Mouse (Mus musculus) limb, embryonic 12.5 days (tissue): Measurements from ENCODE around the gene Actl6b. TPM values are rescaled to one million over a fixed set of nuclear protein-coding genes. Genes with fewer than 3 reads are reported as not detected.

Source experiments
- ATAC-seq: fragments of 200-750 bp; cut with Nextera tagmentation; 2 replicates; pipeline ENCODE4 v1.8.0; 2017; ENCODE audit warnings: low read depth, moderate TSS enrichment; ENCODE audit not compliant: insufficient number of reproducible peaks, insufficient read depth, low FRiP score, low TSS enrichment
- H3K27ac ChIP-seq: fragments of 300-500 bp; sonication (generic); 2 replicates; pipeline ENCODE4 v1.5.1; 2016; ENCODE audit warnings: mild to moderate bottlenecking, moderate library complexity
- H3K27me3 ChIP-seq: fragments of 300-500 bp; sonication (generic); 2 replicates; pipeline ENCODE4 v1.6.1; 2016; ENCODE audit warnings: mild to moderate bottlenecking, moderate library complexity
- H3K36me3 ChIP-seq: fragments of 300-500 bp; sonication (generic); 2 replicates; pipeline ENCODE4 v1.6.1; 2016; ENCODE audit warnings: mild to moderate bottlenecking, moderate library complexity
- H3K4me1 ChIP-seq: fragments of 300-500 bp; sonication (generic); replicated peaks from 2 replicates; pipeline ENCODE4 v1.6.1; 2016
- H3K4me2 ChIP-seq: fragments of 300-500 bp; sonication (generic); 2 replicates; pipeline ENCODE4 v1.6.1; 2016; ENCODE audit warnings: mild to moderate bottlenecking, moderate library complexity
- H3K4me3 ChIP-seq: fragments of 300-500 bp; sonication (generic); replicated peaks from 2 replicates; pipeline ENCODE4 v1.5.1; 2016; ENCODE audit warnings: mild to moderate bottlenecking
- H3K9ac ChIP-seq: fragments of 300-500 bp; sonication (generic); replicated peaks from 2 replicates; pipeline ENCODE4 v1.6.1; 2016; ENCODE audit warnings: mild to moderate bottlenecking, moderate library complexity
- H3K9me3 ChIP-seq: fragments of 300-500 bp; sonication (generic); 2 replicates; pipeline ENCODE4 v1.6.1; 2016; ENCODE audit warnings: mild to moderate bottlenecking, moderate library complexity
- WGBS: fragments of 180-500 bp; shearing (Covaris S2); methylation state at CpG from one replicate; pipeline ENCODE4 v1.1.7; 2016; 5-methylcytosine and 5-hydroxymethylcytosine counted together
- polyA plus RNA-seq: library from polyadenylated mRNA; unstranded; fragments of >200 nt; fragmentation: Nextera tagmentation; extraction: Ambion mirVana; gene quantifications from 2 replicates; pipeline ENCODE4 v1.2.1, GENCODE M21; 2016

Actl6b gene
- polyA plus RNA-seq, 1 experiment from 2014 or later, result 0.68 TPM

DNA sequence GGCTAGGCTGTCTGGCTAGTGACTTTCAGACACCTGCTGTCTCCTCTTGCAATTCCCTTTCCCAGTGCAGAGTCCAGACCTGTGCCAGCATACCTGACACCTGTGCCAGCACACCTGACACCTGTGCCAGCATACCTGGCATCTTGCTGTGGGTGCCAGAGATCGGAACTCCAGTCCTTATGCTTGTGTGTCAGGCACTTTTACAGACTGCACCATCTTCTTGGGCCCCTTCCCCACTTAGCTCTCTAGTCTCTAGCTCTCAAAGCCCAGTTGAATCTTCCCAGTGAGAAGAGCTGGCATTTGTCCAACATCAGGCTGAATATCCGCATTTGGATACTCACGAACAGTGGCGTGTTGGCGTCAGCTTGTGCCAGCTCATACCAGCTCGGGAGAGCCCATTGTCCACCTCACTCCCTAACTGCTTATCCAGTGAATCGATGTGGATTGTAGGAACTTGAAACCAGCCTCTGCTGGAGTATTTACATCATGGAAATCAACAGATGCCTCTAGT, 14.0 kb upstream of the Actl6b start:
- 79% methylated on average over 7 of the region's 7 CpGs for WGBS
- ATAC-seq, result no peak

DNA sequence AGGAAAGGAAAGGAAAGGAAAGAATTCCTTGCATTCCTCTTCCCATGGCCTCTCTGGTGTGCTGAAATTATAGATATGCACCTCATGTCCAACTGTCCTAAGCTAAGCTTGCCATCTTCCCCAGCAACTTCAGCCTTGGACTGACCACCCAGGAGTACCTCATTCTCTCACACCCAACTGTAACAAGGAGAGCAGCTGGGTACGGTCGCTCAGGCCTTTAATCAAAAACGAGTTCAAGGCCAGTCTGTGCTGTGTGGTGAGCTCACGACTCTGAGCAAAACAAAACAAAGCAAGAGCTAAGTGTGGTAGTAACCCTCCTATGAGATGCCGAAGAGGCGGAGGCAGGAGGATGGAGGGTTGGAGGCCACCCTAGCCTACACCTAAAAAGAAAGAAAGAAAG, 12.3 kb upstream of the Actl6b start:
- no peaks in the 10 kb centered on the region for H3K9me3 ChIP-seq
- H3K4me3 ChIP-seq, result no peak overlapping the region
- H3K4me2 ChIP-seq, result no peak overlapping the region
- no peaks in the 10 kb centered on the region for H3K27me3 ChIP-seq
- no peak overlapping the region for H3K9ac ChIP-seq
- no peaks in the 10 kb centered on the region for H3K36me3 ChIP-seq
- no peak for ATAC-seq
- no peak overlapping the region for H3K27ac ChIP-seq
- WGBS, result 73% methylated on average over 6 of the region's 6 CpGs
- H3K4me1 ChIP-seq, result no peaks in the 10 kb centered on the region

More for the DNA sequence above, 14.0 kb upstream of the Actl6b start:
- no peaks in the 10 kb centered on the region for H3K9me3 ChIP-seq
- H3K9ac ChIP-seq, result no peak overlapping the region
- no peak overlapping the region for H3K4me3 ChIP-seq
- no peaks in the 10 kb centered on the region for H3K27me3 ChIP-seq
- no peaks in the 10 kb centered on the region for H3K36me3 ChIP-seq
- H3K4me1 ChIP-seq, result no peaks in the 10 kb centered on the region
- no peak overlapping the region for H3K4me2 ChIP-seq
- H3K27ac ChIP-seq, result no peak overlapping the region

DNA sequence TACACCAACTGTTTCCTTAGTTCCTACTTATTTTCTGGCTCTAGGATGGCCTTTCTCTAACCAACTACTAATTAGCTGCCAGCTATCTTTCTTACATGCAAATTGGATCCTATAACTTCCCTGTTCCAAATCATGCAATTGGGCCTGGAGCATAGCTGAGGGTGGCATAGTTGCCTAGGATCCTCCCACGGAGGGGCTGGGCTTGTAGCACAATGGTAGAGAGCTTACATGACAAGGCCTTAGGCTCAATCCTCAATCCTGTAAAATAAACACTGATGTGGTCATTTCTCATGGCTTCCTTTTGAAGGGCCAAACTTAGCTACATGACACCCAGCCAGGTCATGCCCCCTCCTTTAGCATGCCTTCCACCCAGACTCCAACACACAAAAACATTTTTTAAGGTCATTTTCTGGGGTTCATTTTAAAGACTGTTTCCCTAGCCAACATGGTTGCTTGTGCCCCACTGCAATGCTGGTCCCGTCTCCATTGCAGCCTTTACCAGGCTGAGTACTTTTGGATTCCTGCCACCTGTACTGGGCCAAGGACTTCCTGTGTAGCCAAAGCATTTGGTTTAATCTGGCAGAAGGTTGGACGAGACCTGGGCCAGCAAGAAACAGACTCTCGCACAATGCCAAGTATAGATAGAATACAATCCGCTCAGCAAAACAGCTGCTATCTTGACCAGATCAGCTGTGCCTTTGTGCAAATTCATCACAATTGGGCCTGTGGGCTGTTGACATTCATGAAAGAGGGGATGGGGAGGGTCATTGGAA, 11.4 kb upstream of the Actl6b start:
- Histone ChIP-seq H3K27me3 (no peaks in the 10 kb centered on the region), H3K4me3 (no peak overlapping the region), H3K4me1 (no peaks in the 10 kb centered on the region), H3K4me2 (no peak overlapping the region), H3K36me3 (no peaks in the 10 kb centered on the region), H3K9ac (no peak overlapping the region), H3K9me3 (no peaks in the 10 kb centered on the region), H3K27ac (no peak overlapping the region)
- WGBS, result 77% methylated on average over 5 of the region's 5 CpGs
- ATAC-seq, result no peak

DNA sequence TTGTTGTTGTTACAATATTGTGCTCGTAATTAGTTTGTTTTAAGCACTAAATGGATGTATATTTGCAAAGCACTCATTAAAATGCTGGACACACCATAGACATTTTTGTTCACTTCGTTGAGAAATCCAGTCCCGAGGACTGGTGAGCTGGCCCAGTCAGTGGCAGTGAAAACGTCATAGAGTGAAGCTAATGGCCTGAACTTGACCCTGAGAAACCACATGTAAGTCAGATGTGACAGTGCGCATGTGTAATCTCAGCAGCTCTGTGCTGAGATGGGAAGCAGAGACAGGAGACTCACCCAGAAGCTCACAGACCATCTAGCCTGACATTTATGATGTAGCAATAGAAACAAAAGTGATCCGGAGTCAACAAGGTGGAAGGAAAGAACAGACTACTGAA, 8.4 kb upstream of the Actl6b start:
- peaks cover 5% of the 10 kb centered on the region; the same call in 1 of the 2 replicates for H3K27me3 ChIP-seq
- no peak overlapping the region for H3K4me2 ChIP-seq
- H3K36me3 ChIP-seq, result no peaks in the 10 kb centered on the region
- no peak overlapping the region for H3K9ac ChIP-seq
- H3K27ac ChIP-seq, result no peak overlapping the region
- no peak for ATAC-seq
- H3K9me3 ChIP-seq, result no peaks in the 10 kb centered on the region
- H3K4me3 ChIP-seq, result no peak overlapping the region
- 61% methylated on average over 6 of the region's 6 CpGs for WGBS
- H3K4me1 ChIP-seq, result no peaks in the 10 kb centered on the region

DNA sequence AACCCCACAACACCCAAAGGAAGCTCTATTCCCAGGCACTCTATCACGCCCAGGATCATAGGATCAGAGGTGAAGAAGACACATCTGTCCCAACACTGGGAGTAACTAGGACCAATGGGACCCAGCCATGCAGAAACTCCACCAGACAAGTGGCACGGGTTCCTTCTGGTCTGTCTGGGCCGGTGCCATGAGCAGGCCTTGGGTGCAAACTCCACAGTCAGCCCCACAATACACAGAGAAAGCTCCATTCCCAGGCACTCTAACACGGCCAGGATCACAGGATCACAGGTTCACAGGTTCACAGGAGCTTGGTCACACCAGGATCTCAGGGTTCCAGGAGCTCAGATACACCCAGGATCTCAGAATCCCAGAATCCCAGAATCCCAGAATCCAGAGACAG, 7.7 kb upstream of the Actl6b start:
- ATAC-seq, result no peak
- 78% methylated on average over 4 of the region's 4 CpGs for WGBS
- Histone ChIP-seq H3K4me2 (no peak overlapping the region), H3K9ac (no peak overlapping the region), H3K9me3 (no peaks in the 10 kb centered on the region), H3K36me3 (no peaks in the 10 kb centered on the region), H3K4me1 (no peaks in the 10 kb centered on the region), H3K4me3 (no peak overlapping the region), H3K27ac (no peak overlapping the region), H3K27me3 (peaks cover 5% of the 10 kb centered on the region; the same call in 1 of the 2 replicates)

DNA sequence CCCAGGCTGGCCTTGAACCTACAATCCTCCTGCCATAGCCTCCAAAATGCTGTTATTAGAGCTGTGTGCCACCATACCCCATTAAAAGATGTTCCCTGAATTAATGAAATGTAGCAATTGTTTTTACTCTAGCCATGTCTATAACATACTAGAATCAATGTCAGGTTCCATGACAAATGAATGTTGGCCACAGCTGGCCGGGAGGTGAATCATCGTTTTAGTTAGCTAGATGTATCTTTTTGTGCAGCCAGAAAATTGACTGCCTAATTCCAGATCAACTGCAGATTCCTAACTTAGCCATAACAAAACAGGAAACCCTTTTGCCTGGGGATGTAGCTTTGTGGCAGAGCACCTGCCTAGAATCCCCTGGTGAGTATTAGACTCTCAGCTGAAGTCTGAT, 3.5 kb upstream of the Actl6b start:
- no peaks in the 10 kb centered on the region for H3K36me3 ChIP-seq
- no peak overlapping the region for H3K4me2 ChIP-seq
- 92% methylated on average over 2 of the region's 2 CpGs for WGBS
- no peak overlapping the region for H3K27ac ChIP-seq
- 0 out of 2 replicates have a peak, but pooled peaks cover 3% of the 10 kb centered on the region for H3K4me1 ChIP-seq
- peaks cover 19% of the 10 kb centered on the region for H3K27me3 ChIP-seq
- H3K9ac ChIP-seq, result no peak overlapping the region
- H3K4me3 ChIP-seq, result no peak overlapping the region
- ATAC-seq, result no peak
- H3K9me3 ChIP-seq, result no peaks in the 10 kb centered on the region

DNA sequence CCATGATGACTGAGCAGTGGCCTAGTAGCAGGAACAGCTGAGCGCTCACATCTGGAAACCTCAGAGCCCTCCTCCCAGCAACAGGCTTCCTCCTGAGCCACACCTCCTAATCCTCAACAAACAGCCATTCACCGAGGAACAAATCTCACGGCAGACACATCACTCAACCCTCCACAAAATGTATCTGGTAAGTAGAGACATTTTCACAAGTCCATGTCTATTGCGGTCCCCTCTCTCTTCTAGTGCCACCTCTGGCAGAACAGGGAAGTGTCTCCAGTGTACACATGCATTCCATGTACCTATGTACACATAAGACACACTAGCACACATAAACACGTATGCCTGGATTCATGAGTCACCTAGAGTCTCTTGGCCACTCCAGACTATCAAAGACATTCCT, 2.2 kb upstream of the Actl6b start:
- ATAC-seq, result no peak
- Histone ChIP-seq H3K9me3 (no peaks in the 10 kb centered on the region), H3K4me3 (no peak overlapping the region), H3K9ac (no peak overlapping the region), H3K4me2 (no peak overlapping the region), H3K27ac (no peak overlapping the region), H3K27me3 (peaks cover 21% of the 10 kb centered on the region), H3K4me1 (0 out of 2 replicates have a peak, but pooled peaks cover 3% of the 10 kb centered on the region), H3K36me3 (no peaks in the 10 kb centered on the region)
- 71% methylated on average over 5 of the region's 5 CpGs for WGBS

DNA sequence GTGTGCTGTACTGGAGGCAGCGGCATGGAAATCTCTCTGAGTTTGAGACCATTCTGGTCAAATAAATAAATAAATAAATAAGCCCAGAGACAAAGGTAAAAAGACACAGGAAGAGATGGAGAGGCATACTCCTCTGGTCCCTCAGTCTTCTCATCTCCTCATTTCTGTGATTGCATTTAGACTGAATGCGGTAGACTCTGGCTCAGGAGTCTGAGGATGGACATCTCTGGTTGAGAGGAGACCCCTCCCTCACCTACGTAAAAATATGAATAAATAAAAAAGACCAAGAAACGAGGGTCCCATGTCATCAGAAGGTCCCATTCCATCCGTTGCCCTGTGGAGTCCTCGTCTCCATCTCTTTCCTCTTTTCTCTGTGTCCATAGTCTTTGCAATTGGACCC, 317 bp upstream of the Actl6b start:
- Histone ChIP-seq H3K27me3 (peaks cover 21% of the 10 kb centered on the region), H3K36me3 (no peaks in the 10 kb centered on the region), H3K4me1 (0 out of 2 replicates have a peak, but pooled peaks cover 3% of the 10 kb centered on the region), H3K9me3 (no peaks in the 10 kb centered on the region), H3K4me2 (peak overlapping the region; percentile 48), H3K9ac (no peak overlapping the region), H3K4me3 (peak overlapping the region; percentile 21), H3K27ac (no peak overlapping the region)
- WGBS, result 33% methylated on average over 6 of the region's 6 CpGs
- ATAC-seq, result no peak

DNA sequence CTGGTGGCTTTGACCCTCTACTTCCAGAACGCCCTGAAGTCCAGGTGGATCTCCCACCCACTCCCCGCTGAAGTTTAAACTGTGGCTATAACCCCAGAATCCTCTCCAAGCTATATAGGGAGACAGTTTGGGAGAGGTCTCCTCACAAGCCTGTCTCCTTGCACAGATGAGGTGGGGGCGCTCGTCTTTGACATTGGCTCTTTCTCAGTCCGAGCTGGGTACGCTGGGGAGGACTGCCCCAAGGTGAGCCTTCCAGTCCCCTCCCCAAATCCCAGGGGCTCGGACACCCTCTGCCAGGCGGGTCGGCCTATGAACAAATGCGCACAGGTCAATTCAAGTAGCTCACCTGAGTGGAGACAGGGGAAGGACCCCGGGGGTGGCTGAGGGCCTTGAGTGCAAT, 581 bp downstream of the Actl6b start:
- H3K4me2 ChIP-seq, result no peak overlapping the region
- no peak for ATAC-seq

DNA sequence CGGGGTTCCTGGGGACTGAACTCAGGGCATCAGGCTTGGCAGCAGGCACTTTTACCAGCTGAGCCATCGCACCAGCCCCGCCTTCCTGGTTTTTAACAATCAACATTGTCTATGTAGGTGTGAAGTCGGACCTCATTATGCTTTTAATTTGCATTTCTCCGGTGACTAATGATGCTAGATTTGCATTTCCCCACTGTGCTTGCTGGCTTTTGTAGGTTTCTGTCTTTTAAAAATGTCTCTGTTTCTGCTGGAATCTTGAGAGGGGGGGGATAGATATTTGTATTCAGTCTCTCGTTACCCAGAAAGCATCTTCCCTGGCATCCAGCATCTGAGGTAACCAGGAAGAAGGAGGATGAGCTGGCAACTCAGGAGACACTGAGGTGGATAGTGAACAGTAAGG, 8.2 kb downstream of the Actl6b start:
- Histone ChIP-seq H3K9ac (no peak overlapping the region), H3K27ac (no peak overlapping the region), H3K4me1 (no peaks in the 10 kb centered on the region), H3K27me3 (0 out of 2 replicates have a peak, but pooled peaks cover 6% of the 10 kb centered on the region), H3K4me3 (no peak overlapping the region), H3K4me2 (no peak overlapping the region), H3K9me3 (no peaks in the 10 kb centered on the region), H3K36me3 (no peaks in the 10 kb centered on the region)
- WGBS, result 69% methylated on average over 6 of the region's 6 CpGs
- ATAC-seq, result no peak

More for the DNA sequence above, 581 bp downstream of the Actl6b start:
- H3K36me3 ChIP-seq, result no peaks in the 10 kb centered on the region
- no peak overlapping the region for H3K9ac ChIP-seq
- H3K9me3 ChIP-seq, result no peaks in the 10 kb centered on the region
- H3K4me3 ChIP-seq, result no peak overlapping the region
- H3K4me1 ChIP-seq, result 0 out of 2 replicates have a peak, but pooled peaks cover 3% of the 10 kb centered on the region
- no peak overlapping the region for H3K27ac ChIP-seq
- WGBS, result 41% methylated on average over 11 of the region's 11 CpGs
- peaks cover 21% of the 10 kb centered on the region for H3K27me3 ChIP-seq

DNA sequence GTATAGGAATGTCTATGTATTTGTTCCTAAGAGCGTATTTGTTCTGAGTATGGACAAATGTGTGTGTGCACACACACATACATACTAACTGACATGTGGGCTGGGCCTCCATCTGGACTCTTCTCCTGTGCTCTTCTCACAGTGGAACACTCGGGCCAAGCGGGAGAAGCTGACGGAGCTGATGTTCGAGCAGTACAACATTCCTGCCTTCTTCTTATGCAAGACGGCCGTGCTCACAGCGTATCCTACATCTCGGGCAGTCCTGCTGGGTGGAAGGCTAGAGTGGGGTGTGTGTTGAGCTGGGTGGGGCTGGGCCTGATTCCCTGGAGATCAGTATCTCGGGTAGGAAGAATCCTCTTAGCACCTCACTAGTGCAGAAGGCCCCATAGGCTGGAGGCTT, 9.6 kb downstream of the Actl6b start:
- Histone ChIP-seq H3K27me3 (0 out of 2 replicates have a peak, but pooled peaks cover 6% of the 10 kb centered on the region), H3K4me2 (no peak overlapping the region), H3K9ac (no peak overlapping the region), H3K4me1 (no peaks in the 10 kb centered on the region), H3K27ac (no peak overlapping the region), H3K36me3 (no peaks in the 10 kb centered on the region), H3K9me3 (no peaks in the 10 kb centered on the region), H3K4me3 (no peak overlapping the region)
- WGBS, result 72% methylated on average over 10 of the region's 10 CpGs
- ATAC-seq, result no peak
